Mouse (Mus musculus): ENCODE data around the gene Zswim9. TPM values are rescaled to one million over a fixed set of nuclear protein-coding genes. Genes with fewer than 3 reads are reported as not detected.

The Zswim9 gene
- 3.3 and 3.5 TPM in 2 replicates for polyA plus RNA-seq (2021; fragmentation: Nextera tagmentation)
- long read RNA-seq, experiment 1, full-length matches to known transcripts: 2 of 19 reads
- long read RNA-seq, experiment 1, partial matches to known transcripts: 9 of 19 reads
- long read RNA-seq, experiment 1, other reads (novel, unspliced or antisense): 8 of 19 reads
- long read RNA-seq, experiment 2, full-length matches to known transcripts: 1 of 5 reads
- long read RNA-seq, experiment 2, partial matches to known transcripts: 1 of 5 reads
- long read RNA-seq, experiment 2, other reads (novel, unspliced or antisense): 3 of 5 reads

DNA sequence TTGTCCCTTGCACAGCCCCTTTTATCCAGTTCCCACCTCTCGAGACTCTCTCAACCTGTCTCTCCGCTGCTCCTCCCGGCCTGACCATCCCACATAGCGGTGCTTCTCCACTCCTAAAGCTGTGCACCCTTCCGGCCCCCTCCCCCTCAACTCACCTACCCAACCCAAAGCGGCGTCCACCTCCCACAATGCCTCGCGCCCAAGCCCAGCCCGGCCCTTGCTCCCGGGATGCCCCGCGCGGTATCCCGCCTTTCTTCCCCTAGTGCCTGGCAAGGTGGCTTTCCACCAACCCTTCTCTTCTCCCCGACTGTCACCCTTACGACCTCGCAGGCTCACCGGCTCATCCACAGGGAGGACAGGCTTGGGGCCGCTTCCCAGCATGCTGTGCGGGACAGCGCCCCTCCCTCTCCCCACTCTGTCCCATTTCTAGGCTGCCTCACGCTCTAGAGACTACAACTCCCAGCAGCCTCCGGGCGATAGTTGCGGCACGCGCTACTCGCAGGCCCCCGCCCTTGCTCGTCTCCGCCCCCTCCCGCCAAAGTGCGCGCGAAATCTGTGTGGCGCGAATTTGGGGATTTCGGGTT lies at the start of gene Zswim9:
Gene Zswim9, minus strand, starts transcription at position 414 of the 584 bp plus-strand sequence.

GRCm38 (mm10) chr7:13324316-13324715 lies 45.8 kb upstream of the Zswim9 start, which contains the start of gene Pla2g4c:
TSS of gene Pla2g4c (plus strand) at chr7:13324655.

GRCm38 (mm10) chr7:13277081-13277480 lies 1.4 kb downstream of the Zswim9 start, which contains the start of gene Lig1:
TSS of gene Lig1 (plus strand) at chr7:13277283.

GRCm38 (mm10) chr7:13212720-13213119 lies 65.8 kb downstream of the Zswim9 start, which contains the start of gene Vmn1r89:
TSS of gene Vmn1r89 (plus strand) at chr7:13213020.

Other genes starting within 250 kb of the Zswim9 start
- gene Chmp2a, start 243.9 kb downstream of the Zswim9 start, polyA plus RNA-seq (2021; fragmentation: Nextera tagmentation): 313 and 375 TPM in 2 replicates
- 24.0 and 50.3 TPM in 2 replicates for gene Ube2m, start 240.4 kb downstream of the Zswim9 start, polyA plus RNA-seq (2021; fragmentation: Nextera tagmentation)
- 6.9 and 8.3 TPM in 2 replicates for gene Mzf1, start 224.0 kb downstream of the Zswim9 start, polyA plus RNA-seq (2021; fragmentation: Nextera tagmentation)
- gene Vmn1r85, start 183.5 kb downstream of the Zswim9 start, polyA plus RNA-seq (2021; fragmentation: Nextera tagmentation): not detected in 2 replicates
- gene Vmn1r86, start 158.8 kb downstream of the Zswim9 start, polyA plus RNA-seq (2021; fragmentation: Nextera tagmentation): not detected in 2 replicates
- not detected in 2 replicates for gene Vmn1r87, start 138.6 kb downstream of the Zswim9 start, polyA plus RNA-seq (2021; fragmentation: Nextera tagmentation)
- not detected in 2 replicates for gene Vmn1r88, start 119.2 kb downstream of the Zswim9 start, polyA plus RNA-seq (2021; fragmentation: Nextera tagmentation)
- gene Vmn1r89, start 65.7 kb downstream of the Zswim9 start, polyA plus RNA-seq (2021; fragmentation: Nextera tagmentation): not detected in 2 replicates
- 5.8 and 6.2 TPM in 2 replicates for gene Lig1, start 1.4 kb downstream of the Zswim9 start, polyA plus RNA-seq (2021; fragmentation: Nextera tagmentation)
- gene Pla2g4c, start 45.9 kb upstream of the Zswim9 start, polyA plus RNA-seq (2021; fragmentation: Nextera tagmentation): not detected in 2 replicates
- 0.11 and 0.18 TPM in 2 replicates for gene Cabp5, start 119.4 kb upstream of the Zswim9 start, polyA plus RNA-seq (2021; fragmentation: Nextera tagmentation)
- not detected in 2 replicates for gene Bsph1, start 172.1 kb upstream of the Zswim9 start, polyA plus RNA-seq (2021; fragmentation: Nextera tagmentation)

Measured in left cerebral cortex, adult 6 months (tissue).